Mouse (Mus musculus) megakaryocyte, embryonic 14.5 days (primary cell): Measurements from ENCODE around the gene Zfp451.

Experiments
- FLI1 ChIP-seq: IDR thresholded peaks from 2 replicates; pipeline ENCODE4 v1.6.1; 2012; ENCODE audit warnings: low read length, inconsistent platforms, mixed read lengths
- GATA1 ChIP-seq: IDR thresholded peaks from 3 replicates; pipeline ENCODE4 v1.6.1; 2012; ENCODE audit warnings: mixed read lengths, low read length, inconsistent platforms, borderline replicate concordance

- TF ChIP-seq GATA1 (no peak), FLI1 (no peak)
Measured at GRCm38 (mm10) chr1:33734001-33734685, 80.3 kb downstream of the Zfp451 start.
